Mouse (Mus musculus): ENCODE results near the gene Plscr2. TPM values are rescaled to one million over a fixed set of nuclear protein-coding genes. Genes with fewer than 3 reads are reported as not detected.
"Not testable (repeated sequence)": the region's sequence is repeated elsewhere in the genome, so short reads cannot be mapped to it uniquely, and the experiment has no call there.

The Plscr2 gene
- total RNA-seq, 2 experiments from 2014 or later = 1.6 to 1.7 TPM

GRCm38 (mm10) chr9:92273271-92273670 is 2.1 kb upstream of the Plscr2 start:
- DNase-seq (ENCODE audit: low spot score) = no peak

DNA sequence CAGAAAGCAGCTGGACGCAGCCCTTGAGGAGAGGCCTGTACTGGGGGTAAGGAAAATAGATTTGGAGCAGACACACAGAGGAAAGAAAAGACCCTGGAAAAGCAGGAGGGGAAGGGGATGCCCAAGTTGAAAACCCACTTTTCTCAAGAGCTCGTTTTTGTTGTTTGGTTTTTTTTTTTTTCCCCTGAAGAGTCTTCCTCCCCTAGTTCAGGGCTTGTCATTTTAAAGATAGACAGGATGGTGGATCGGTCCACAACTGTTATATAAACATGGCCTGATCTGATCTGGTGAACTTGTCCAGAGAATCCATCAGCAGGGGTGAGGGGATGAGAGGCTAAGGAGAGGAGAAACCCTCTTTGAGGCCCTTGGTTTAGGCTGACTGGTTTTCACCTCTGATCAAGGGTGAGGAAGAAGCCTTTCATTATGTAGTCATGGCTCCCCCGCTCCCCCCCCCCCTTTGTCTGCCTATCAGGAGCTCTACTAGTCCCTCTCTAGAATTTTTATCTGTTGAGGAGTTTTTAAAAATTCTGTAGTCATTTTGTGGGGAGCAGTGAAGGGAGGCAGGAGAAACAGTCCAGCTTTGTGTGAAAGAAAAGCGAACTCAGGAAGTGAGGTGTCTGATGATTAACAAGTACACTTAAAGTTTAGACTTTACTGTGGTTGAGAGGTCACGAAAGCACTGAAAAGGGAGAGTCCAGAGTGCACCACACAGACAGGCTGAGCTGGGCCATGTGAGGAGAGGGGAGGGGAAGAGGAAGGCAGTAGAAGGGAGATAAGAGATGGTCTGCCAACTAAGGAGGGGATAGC is 1.2 kb upstream of the Plscr2 start:
- DNase-seq (ENCODE audit: low spot score) = no peak

DNA sequence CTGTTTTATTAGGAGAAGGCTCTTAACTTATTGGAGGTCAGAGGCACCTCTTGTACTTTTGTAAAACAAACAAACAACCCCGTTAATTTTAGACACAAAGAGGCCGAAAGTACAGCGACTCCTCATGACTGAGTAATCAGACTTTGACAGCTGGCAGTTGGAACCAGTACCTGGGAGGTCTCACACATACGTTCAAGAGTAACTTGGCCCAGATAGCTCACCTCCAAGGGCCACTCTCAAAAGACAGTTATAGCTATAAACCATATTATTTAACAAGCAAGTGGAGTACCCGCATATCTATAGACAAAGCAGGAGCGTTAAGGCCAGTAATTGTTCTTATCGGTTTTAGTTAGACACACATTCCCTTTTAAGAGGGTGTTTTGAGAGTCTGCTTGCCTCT is 958 bp downstream of the Plscr2 start:
- DNase-seq (ENCODE audit: low spot score) = no peak

- DNase-seq (ENCODE audit: low spot score) = no peak
These were observed 4.6 kb downstream of the Plscr2 start for GRCm38 (mm10) chr9:92280048-92280447.

DNA sequence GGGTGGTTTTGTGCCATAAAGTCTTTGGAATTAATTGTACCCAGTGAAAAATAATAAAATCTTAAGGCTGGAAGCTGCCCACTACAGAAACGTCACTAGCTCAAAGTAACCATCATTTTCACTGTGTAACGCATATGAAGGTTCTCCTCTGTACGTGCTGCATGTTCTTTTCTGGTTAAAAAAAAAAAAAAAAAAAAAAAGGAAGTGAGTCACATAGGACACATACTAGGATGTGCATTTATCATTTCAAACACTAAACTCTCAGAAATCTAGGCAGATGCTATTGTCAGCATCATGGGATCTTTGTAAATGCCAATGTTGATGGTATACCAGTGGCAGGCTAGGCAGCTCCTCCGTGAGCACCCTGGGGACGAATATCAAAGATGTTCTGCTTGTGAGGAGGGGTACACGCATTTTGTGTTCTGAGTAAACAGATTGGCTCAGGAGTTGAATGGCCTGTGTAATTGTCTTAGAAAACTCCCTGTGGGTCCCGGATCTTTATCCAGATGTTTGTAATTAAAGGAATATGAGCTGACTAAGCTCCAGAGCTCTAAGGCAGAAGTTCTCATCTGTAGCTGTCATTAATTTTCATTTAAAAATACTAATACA is 7.3 kb downstream of the Plscr2 start:
- DNase-seq (ENCODE audit: low spot score) = no peak

- DNase-seq (ENCODE audit: low spot score) = no peak
These were observed 14.3 kb downstream of the Plscr2 start for GRCm38 (mm10) chr9:92289675-92290074.

DNA sequence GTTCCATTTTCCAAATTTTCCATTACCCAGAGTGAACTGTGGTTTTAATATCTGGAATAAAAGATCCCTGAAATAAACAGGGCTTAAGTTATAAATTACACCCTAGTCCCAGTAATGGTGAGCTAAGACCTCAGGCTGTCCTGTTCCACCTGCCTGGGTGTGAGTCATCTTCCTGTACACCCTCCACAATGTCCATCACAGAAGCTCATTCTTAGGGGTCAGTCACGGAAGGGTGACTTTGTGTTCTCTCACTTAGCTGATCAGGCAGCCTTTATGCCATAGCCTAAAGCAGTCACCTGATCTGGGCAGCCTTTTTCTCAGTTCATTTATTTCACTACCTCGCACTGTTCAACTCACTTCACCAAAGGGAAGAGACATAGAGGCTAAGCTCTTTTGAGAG is 16.8 kb downstream of the Plscr2 start:
- DNase-seq (ENCODE audit: low spot score) = no peak

- no peak for DNase-seq (ENCODE audit: low spot score)
These were observed 17.5 kb downstream of the Plscr2 start for GRCm38 (mm10) chr9:92292922-92293321.

DNA sequence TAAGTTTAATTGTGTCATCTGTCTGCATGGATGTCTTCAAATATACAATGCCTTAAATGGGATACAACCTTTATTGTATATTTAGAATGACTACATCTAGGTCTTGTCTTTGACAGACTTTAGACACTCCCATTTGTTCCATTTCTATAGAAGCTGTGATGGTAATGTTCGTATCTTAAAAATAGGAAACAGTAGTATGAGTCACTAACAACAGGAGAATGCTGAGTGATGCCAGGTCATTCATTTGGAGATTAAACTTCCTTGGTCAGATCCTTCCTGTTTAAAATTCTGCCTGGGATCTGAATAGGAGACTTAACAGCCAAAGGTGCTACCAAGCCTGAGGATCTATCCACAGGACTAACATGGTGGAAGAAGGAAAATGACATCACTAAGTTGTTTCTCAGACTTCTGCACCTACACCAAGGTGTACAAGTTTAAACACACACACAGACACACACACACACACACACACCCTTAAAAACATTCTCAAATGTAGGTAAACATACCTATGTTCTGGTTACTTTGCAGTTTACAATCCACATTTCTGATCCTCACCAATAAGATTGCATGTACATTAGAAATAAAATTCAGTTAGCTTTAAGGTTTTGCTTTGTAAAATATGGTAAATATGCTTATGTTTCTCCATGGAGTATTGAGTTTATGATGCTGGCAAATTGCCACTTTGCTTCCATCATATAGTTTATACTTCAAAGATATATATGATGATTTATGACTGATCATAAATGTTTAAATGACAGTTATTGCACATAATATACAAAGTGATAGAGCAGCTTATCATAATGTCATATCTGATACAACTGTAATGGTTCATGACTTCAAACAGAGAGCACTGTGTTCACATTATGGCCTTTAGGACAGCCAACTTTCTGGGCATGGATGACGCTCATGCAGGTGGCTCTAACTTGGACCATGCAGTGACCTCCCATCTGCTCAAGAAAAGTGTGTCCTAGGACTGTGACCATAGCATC is 18.5 kb downstream of the Plscr2 start:
- DNase-seq (ENCODE audit: low spot score) = no peak

- DNase-seq (ENCODE audit: low spot score) = no peak
These were observed 22.9 kb downstream of the Plscr2 start for GRCm38 (mm10) chr9:92298288-92298687.

GRCm38 (mm10) chr9:92301213-92301612 is 25.8 kb downstream of the Plscr2 start:
- DNase-seq (ENCODE audit: low spot score) = no peak

DNA sequence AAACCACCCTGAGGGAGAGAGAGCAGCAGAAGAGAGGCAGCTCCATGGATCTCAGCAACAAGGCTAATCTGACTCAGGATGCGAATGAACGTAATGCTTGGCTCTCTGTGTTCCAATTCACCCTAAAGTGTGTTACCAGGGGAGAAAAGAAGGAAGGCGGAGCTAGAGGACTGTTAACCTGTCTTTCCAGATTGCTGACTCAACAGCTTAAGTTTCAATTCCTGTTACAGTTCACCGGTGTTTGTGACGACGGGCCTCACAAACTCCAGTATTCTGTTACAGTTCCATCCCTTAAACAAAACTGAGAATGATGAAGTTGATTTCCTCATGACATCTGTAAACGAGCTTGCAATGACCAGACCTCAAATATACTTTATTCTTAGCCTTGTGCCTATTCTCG is 29.7 kb downstream of the Plscr2 start:
- no peak for DNase-seq (ENCODE audit: low spot score)

- DNase-seq (ENCODE audit: low spot score) = no peak
These were observed 30.3 kb downstream of the Plscr2 start for GRCm38 (mm10) chr9:92305620-92306220.

DNA sequence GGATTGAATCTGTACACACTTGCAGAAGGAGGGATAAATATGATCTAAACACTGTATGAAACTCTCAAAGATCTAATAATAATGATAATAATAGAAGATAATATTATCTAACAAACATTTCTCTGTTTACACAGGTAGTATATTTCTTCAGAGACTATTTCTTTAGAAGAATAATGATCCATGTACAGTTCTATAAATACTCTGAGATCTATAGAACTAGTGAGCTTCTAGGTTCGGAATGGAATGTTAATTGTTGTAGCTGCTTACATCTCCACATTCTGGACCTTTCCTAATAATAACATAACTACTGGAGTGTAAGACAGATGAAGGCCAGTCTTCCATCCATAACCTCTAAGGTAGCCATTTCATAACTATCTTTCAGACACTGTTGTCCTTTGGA is 33.7 kb downstream of the Plscr2 start, which contains the start of gene 1700057G04Rik:
Gene 1700057G04Rik, plus strand, starts transcription at position 301 of the 400 bp plus-strand sequence.
- DNase-seq (ENCODE audit: low spot score) = no peak

- DNase-seq (ENCODE audit: low spot score) = no peak
These were observed 41.4 kb downstream of the Plscr2 start for GRCm38 (mm10) chr9:92316791-92317190.

DNA sequence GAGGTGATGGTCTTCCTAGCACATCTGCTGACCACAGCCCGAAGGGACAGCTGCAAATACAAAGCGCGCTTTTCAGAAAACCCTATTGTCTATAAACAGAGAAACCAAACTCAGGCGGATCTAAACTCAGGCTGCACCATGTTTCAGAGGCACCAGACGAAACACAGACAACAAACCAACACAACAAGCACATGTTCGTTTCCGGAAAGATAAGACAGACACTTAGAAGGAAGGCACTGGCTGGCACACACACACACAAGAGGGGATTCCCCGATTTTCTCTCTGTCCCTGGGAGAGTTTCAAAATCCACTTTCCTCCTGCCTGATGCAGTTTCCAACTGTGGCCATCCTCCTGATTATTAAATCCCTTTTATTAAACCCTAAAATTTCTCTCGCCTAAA is 50.5 kb downstream of the Plscr2 start:
- DNase-seq (ENCODE audit: low spot score) = not testable (repeated sequence)

- no peak for DNase-seq (ENCODE audit: low spot score)
These were observed 51.4 kb downstream of the Plscr2 start for GRCm38 (mm10) chr9:92326813-92327212.

GRCm38 (mm10) chr9:92331383-92331782 is 56.0 kb downstream of the Plscr2 start:
- no peak for DNase-seq (ENCODE audit: low spot score)

DNA sequence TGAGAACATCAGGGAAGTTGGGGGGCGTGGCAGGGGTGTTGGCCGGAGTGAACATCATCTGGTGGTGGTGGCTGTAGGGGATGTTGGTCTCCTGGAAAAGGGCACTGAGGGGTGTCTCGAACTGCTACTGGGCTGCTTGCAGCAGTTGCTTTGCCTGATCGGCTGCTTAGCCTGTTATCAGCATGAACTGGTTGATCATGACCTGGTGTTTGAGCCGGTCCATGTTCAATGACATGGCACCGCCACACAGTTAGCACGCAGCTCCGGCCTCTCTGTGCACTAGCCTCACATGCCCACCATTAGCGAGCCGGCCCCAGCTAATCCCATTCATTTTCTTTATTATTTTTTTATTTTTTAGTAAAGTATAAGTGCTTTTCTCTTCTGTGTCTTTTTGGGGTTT is 59.4 kb downstream of the Plscr2 start:
- no peak for DNase-seq (ENCODE audit: low spot score)

- DNase-seq (ENCODE audit: low spot score) = no peak
These were observed 59.9 kb downstream of the Plscr2 start for GRCm38 (mm10) chr9:92335277-92335818.

- no peak for DNase-seq (ENCODE audit: low spot score)
These were observed 61.7 kb downstream of the Plscr2 start for GRCm38 (mm10) chr9:92337063-92337462.
